Mouse (Mus musculus): ENCODE measurements around the gene Plcl1.
A peak's percentile ranks its signal among the peaks of the same experiment; 100 is the strongest.
"Not testable (repeated sequence)": the region's sequence is repeated elsewhere in the genome, so short reads cannot be mapped to it uniquely, and the experiment has no call there.

Plcl1 gene

GRCm38 (mm10) chr1:55445043-55445688 is 39.4 kb downstream of the Plcl1 start:
- DNase-seq: no peak

DNA sequence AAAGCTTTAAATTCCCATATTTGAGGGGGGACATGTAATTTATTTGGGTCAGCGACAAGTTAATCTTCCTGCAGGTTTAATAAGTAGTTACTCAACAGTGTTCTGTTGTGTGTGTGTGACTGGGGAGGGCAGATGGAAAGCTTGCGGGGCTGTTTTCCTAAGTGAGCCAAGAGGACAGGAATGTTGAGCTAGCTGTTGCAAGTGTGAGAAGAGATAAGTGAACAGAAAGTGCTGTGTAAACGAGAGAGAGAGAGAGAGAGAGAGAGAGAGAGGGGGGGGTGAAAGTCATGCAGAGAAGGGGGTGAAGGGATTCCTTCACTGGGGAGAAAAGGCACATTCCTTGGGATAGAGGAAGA is 39.9 kb downstream of the Plcl1 start:
- no peak for DNase-seq

- no peak for DNase-seq
Observed at GRCm38 (mm10) chr1:55446273-55446672, 40.6 kb downstream of the Plcl1 start.

DNA sequence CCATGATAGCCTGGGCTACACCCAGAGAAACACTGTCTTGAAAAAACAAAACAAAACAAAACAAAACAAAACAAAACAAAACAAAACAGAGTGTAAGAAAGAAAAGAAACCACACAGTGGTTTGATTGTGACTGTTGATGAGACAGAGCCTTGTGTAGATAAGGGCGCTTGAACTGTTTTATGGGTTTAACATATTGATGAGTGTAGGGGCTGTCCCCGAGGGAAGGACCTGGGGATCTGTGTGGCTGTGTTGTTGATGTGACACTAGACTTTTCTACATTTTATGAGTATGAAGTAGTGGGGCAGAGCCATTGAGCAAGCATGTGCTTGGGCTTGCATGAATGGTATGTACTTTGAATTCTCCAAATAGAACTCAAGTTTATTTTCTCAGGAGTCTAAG is 41.2 kb downstream of the Plcl1 start:
- no peak for DNase-seq

GRCm38 (mm10) chr1:55447661-55448060 is 41.9 kb downstream of the Plcl1 start:
- DNase-seq: no peak

DNA sequence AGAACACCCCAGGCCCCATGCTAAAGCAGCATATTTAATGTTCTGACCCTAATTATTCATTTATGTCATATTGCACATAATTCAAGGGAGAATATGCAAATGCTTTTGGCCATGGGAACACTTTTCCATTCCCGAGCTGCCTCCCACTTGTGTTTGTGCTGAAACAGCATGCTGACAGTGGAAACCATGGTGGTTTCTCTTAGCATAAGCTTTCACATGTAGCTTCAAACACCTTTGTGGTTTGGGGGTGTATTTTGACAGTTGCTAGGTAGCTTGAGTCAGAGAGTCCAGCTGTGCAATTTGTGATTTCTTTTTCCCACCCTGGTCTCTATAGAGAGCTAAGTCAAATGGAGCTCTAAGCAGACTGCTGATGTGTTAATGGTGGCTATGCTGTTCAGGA is 42.4 kb downstream of the Plcl1 start:
- no peak for DNase-seq

DNA sequence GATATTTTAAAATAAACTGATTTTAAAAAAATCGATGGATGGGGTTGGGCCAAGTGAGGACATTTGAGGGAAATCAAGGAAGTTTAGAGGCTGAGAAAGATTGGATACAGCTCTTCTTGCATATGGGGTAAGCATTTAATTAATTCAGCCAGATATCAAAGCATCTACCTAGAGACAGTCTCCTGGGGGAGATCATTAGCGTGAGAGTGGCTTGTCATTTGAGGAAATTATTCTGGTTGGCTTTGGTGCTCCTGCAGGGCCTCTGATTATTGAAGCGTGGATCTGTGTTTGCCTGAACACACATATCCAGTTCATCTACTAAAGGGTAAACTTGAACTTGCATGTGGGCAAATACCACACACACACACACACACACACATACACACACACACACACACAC is 44.1 kb downstream of the Plcl1 start:
- no peak for DNase-seq

DNA sequence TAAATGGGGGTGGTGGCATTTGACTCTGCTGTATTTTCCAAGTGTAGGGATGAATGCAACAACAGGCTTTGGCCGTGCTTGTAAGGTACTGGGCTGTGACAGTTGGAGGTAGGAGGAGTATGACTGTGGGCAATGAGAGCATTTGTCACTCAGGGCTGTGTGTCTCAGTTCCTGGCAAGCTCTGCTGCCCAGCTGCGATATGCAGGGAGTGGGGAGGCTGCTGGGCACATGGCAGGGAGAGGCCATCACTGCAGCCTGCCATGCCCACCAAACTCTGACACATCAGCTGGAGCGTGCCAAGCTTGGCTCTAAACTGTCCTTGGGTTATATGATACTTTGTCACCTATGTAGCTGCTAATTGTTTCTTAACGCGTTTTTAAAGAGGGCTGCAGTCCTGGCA is 48.4 kb downstream of the Plcl1 start:
- DNase-seq: peak; percentile 32

DNA sequence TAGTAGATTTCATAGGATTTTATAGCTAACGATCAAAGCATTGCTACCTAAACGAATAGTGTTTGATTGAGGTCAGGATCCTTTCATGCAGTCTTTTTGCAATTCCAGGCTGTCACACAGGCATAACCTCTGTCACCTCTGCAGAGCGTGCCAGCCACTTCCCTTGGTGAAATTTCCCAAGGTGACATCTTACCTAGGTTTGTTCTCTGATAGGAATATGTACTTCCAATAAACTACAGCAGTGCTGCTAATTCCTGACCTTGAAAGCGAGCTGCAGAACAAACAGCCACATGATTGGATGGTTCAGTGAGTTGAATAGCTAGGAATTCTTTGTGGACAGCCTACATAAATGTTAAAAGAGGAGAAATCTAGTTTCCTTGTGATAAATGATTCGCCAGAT is 56.6 kb downstream of the Plcl1 start:
- no peak for DNase-seq

DNA sequence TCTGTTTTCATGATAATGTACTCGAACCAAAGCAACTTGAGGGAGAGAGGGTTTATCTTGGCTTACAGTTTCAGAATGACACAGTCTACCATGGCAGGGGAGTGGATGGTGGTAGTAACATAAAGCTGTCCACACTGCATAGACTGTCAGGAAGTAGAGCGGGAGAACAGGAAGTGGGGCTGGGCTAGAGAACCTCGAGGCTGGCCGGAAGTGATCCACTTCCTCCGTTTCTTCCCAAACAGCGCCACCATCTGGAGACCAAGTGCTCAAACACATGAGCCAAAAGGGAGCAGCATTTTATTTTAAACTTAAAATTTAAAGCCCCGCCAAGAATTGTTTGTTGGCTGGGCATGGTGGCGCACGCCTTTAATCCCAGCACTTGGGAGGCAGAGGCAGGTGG is 68.0 kb downstream of the Plcl1 start:
- no peak for DNase-seq

- DNase-seq: no peak
Observed at GRCm38 (mm10) chr1:55474976-55475375, 69.3 kb downstream of the Plcl1 start.

- not testable (repeated sequence) for DNase-seq
Observed at GRCm38 (mm10) chr1:55487371-55487770, 81.7 kb downstream of the Plcl1 start.

- DNase-seq: no peak
Observed at GRCm38 (mm10) chr1:55488261-55488660, 82.5 kb downstream of the Plcl1 start.

GRCm38 (mm10) chr1:55489355-55489754 is 83.6 kb downstream of the Plcl1 start:
- peak; percentile 8 for DNase-seq

GRCm38 (mm10) chr1:55499872-55500271 is 94.2 kb downstream of the Plcl1 start:
- DNase-seq: peak; percentile 43

DNA sequence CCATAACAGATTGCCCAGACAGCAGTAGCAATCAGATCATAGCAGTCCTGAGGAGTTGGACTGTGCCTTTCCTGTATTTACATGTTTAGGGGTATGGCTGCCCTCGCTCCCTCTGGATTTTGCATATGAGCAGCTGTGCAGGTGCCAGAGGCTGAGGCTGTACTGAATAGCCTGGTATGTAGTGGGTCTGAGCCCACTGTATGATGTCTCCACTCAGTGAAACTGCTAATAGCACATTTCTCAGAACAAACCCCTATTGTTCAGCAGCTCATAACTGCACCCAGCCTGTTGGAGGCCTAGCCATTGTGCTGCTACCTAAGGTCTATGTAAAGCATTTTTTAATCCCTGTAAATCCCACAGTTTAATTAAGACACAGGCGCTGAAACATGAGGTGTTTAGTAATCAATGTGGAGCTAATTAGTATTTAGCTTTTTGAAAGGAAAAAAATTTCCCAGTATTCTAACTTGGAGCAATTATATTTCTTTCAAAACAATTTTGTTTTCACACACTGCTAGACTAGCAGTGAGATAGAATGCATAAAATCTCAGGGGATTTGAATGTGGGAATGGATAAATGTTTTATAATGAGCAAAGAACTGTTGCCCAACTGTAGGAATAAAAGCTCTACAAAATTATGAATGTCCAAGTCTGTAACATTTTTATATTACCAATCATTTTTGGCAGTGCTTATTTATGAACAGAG is 95.4 kb downstream of the Plcl1 start:
- DNase-seq: no peak

DNA sequence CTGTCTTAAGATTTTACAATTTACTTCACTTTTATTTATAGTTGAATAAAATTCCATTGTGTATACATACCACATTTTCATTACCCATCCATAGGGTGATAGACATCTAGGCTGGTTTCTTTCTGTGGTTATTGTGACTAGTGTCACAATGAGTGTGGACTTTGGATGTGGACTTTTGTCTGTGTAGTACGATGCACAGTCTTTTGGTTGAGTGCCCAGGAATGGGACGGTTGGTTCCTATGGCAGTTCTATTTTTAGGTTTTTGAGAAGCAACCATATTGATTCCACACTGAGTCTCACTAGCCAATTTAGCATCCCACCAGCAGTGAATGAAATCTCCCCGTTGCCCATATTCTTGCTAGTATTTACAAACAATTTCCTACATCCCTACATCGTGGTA is 100.1 kb downstream of the Plcl1 start:
- no peak for DNase-seq

GRCm38 (mm10) chr1:55507061-55507460 is 101.3 kb downstream of the Plcl1 start:
- DNase-seq: no peak

DNA sequence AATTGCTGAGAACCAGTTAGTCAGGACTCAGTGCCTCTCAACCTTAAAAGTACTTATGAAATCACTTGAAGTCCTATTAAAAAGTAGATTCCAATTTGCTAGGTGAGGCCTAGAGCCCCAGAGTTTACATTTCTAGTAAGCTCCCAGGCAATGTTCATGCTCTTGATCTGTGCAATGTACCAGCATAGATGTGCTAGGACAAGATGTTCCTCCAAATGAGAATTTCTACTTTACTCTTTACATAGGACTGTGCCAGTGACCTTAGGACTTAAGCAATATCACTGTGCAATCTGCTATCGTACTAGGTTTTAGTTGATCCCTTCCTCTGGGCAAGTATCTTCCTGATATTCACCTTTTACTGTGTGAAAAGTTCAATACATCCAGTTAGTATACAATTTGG is 103.9 kb downstream of the Plcl1 start:
- DNase-seq: no peak

DNA sequence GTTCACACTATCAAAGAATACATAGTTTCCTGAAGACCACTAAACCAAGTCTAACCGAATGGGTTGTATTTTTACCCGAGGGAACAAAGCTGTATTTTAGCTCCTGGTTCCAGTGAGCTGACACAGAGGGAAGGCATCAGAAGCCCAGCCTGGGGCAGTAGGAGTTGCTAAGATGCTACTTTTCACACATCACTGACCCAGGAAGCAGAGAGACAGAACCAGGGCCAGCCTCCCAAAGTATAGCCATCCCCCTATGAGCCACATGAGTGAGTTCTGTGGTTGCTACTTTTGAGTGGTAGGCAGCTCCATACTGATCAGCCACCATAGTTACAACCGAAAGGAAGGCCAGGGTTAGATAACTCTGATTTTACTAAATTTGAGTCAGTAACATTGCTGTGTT is 106.4 kb downstream of the Plcl1 start:
- DNase-seq: no peak

- not testable (repeated sequence) for DNase-seq
Observed at GRCm38 (mm10) chr1:55512799-55513198, 107.1 kb downstream of the Plcl1 start.

GRCm38 (mm10) chr1:55517182-55517581 is 111.5 kb downstream of the Plcl1 start:
- DNase-seq: no peak

DNA sequence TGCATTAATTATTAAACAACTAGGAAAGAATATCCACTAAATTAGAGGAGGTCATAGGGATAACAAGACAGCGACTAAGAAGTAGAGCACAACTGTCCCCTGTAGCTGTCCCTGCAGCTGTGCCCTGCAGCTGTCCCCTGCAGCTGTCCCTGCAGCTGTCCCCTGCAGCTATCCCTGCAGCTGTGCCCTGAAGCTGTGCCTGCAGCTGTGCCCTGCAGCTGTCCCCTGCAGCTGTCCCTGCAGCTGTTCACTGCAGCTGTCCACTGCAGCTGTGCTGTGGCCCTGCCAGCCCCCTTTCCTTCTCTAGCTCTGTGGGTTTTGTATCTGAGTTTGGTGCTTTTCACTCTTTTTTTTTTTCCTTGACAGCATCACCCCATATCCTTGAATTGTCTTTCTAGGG is 118.2 kb downstream of the Plcl1 start:
- no peak for DNase-seq

- DNase-seq: no peak
Observed at GRCm38 (mm10) chr1:55525100-55525499, 119.4 kb downstream of the Plcl1 start.

DNA sequence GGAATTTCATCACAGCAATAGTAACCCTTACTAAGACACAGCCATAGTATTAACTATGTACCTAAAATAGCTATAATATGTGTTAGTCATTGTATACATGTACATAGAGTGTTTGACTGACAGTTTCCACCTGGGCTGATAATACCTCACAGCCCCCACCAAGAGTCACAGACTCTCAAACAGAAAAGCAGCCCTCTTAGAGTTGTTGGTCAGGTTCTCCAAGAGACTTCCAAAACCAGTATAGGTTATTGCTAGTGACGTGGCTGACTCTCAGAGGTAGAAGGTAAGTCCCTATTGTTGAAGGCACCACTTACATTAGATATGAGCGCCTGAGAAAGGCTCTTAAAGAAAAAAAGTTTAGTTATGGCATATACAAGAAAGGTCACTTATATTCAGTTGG is 120.0 kb downstream of the Plcl1 start:
- no peak for DNase-seq
